Mouse (Mus musculus) forebrain, embryonic 13.5 days (tissue): ENCODE data around the gene Alpl. TPM values are rescaled to one million over a fixed set of nuclear protein-coding genes. Genes with fewer than 3 reads are reported as not detected.

Experiments used
- ATAC-seq: fragments of 200-750 bp; cut with Nextera tagmentation; 2 replicates; pipeline ENCODE4 v1.8.0; 2017
- H3K27ac ChIP-seq: fragments of 300-500 bp; sonication (generic); 2 replicates; pipeline ENCODE4 v1.5.1; 2015; ENCODE audit warnings: inconsistent platforms, mild to moderate bottlenecking, moderate library complexity
- H3K27me3 ChIP-seq: fragments of 300-500 bp; sonication (generic); 2 replicates; pipeline ENCODE4 v1.6.1; 2015; ENCODE audit warnings: mild to moderate bottlenecking, inconsistent platforms
- H3K36me3 ChIP-seq: fragments of 300-500 bp; sonication (generic); 2 replicates; pipeline ENCODE4 v1.6.1; 2015; ENCODE audit warnings: mild to moderate bottlenecking, inconsistent platforms; ENCODE audit not compliant: poor library complexity, severe bottlenecking
- H3K4me1 ChIP-seq: fragments of 300-500 bp; sonication (generic); 2 replicates; pipeline ENCODE4 v1.6.1; 2015; ENCODE audit warnings: inconsistent platforms
- H3K4me2 ChIP-seq: fragments of 300-500 bp; sonication (generic); 2 replicates; pipeline ENCODE4 v1.6.1; 2015; ENCODE audit warnings: inconsistent platforms, mild to moderate bottlenecking, moderate library complexity
- H3K4me3 ChIP-seq: fragments of 300-500 bp; sonication (generic); 2 replicates; pipeline ENCODE4 v1.5.1; 2015; ENCODE audit warnings: mild to moderate bottlenecking, inconsistent platforms
- H3K9ac ChIP-seq: fragments of 300-500 bp; sonication (generic); 2 replicates; pipeline ENCODE4 v1.6.1; 2015; ENCODE audit warnings: mild to moderate bottlenecking, inconsistent platforms
- H3K9me3 ChIP-seq: fragments of 300-500 bp; sonication (generic); replicated peaks from 2 replicates; pipeline ENCODE4 v1.6.1; 2016; ENCODE audit warnings: inconsistent platforms
- WGBS: fragments of 180-500 bp; shearing (Covaris S2); methylation state at CpG from one replicate; pipeline ENCODE4 v1.1.7; 2015; 5-methylcytosine and 5-hydroxymethylcytosine counted together
- polyA plus RNA-seq: library from polyadenylated mRNA; unstranded; fragments of >200 nt; fragmentation: Nextera tagmentation; extraction: Ambion mirVana; gene quantifications from 2 replicates; pipeline ENCODE4 v1.2.1, GENCODE M21; 2015

Gene Alpl
- polyA plus RNA-seq, 1 experiment from 2014 or later = 10.5 TPM

GRCm38 (mm10) chr4:137794178-137794900 lies 1.8 kb downstream of the Alpl start:
- 68% methylated on average over 13 of the region's 13 CpGs for WGBS
- no peak for ATAC-seq
- Histone ChIP-seq H3K9ac (no peak overlapping the region), H3K4me2 (0 out of 2 replicates have a peak overlapping the region, but pooled peaks have one; percentile 10), H3K4me1 (peaks cover 32% of the 10 kb centered on the region), H3K36me3 (no peaks in the 10 kb centered on the region), H3K4me3 (no peak overlapping the region), H3K27ac (no peak overlapping the region), H3K27me3 (peaks cover 11% of the 10 kb centered on the region; the same call in 1 of the 2 replicates), H3K9me3 (no peaks in the 10 kb centered on the region)

- Histone ChIP-seq H3K4me3 (no peak overlapping the region), H3K27ac (no peak overlapping the region), H3K36me3 (no peaks in the 10 kb centered on the region), H3K9ac (no peak overlapping the region), H3K4me2 (no peak overlapping the region), H3K4me1 (peaks cover 36% of the 10 kb centered on the region), H3K9me3 (no peaks in the 10 kb centered on the region), H3K27me3 (peaks cover 11% of the 10 kb centered on the region; the same call in 1 of the 2 replicates)
- 82% methylated on average over 7 of the region's 7 CpGs for WGBS
- no peak for ATAC-seq
These were observed 2.6 kb downstream of the Alpl start for GRCm38 (mm10) chr4:137793611-137794010.

- ATAC-seq = peak; percentile 42; the same call in 1 of the 2 replicates
- H3K36me3 ChIP-seq = no peaks in the 10 kb centered on the region
- H3K27me3 ChIP-seq = peaks cover 8% of the 10 kb centered on the region; the same call in 1 of the 2 replicates
- H3K4me1 ChIP-seq = peaks cover 38% of the 10 kb centered on the region
- H3K9ac ChIP-seq = no peak overlapping the region
- H3K9me3 ChIP-seq = no peaks in the 10 kb centered on the region
- WGBS = 16% methylated on average over 7 of the region's 7 CpGs
- H3K4me3 ChIP-seq = no peak overlapping the region
- H3K4me2 ChIP-seq = no peak overlapping the region
- no peak overlapping the region for H3K27ac ChIP-seq
These were observed 4.7 kb downstream of the Alpl start for GRCm38 (mm10) chr4:137791440-137791839.

- Histone ChIP-seq H3K27ac (no peak overlapping the region), H3K4me2 (no peak overlapping the region), H3K4me1 (peaks cover 33% of the 10 kb centered on the region), H3K9ac (no peak overlapping the region), H3K4me3 (no peak overlapping the region), H3K27me3 (peaks cover 6% of the 10 kb centered on the region; the same call in 1 of the 2 replicates), H3K9me3 (no peaks in the 10 kb centered on the region), H3K36me3 (no peaks in the 10 kb centered on the region)
- 91% methylated on average over 5 of the region's 5 CpGs for WGBS
- ATAC-seq = no peak
These were observed 5.2 kb downstream of the Alpl start for GRCm38 (mm10) chr4:137790981-137791380.

- Histone ChIP-seq H3K9me3 (no peaks in the 10 kb centered on the region), H3K9ac (no peak overlapping the region), H3K4me1 (peaks cover 27% of the 10 kb centered on the region), H3K4me2 (no peak overlapping the region), H3K4me3 (no peak overlapping the region), H3K27me3 (no peaks in the 10 kb centered on the region), H3K27ac (no peak overlapping the region), H3K36me3 (no peaks in the 10 kb centered on the region)
- 66% methylated on average over 7 of the region's 7 CpGs for WGBS
- no peak for ATAC-seq
These were observed 7.6 kb downstream of the Alpl start for GRCm38 (mm10) chr4:137788511-137789049.

- no peaks in the 10 kb centered on the region for H3K36me3 ChIP-seq
- no peak overlapping the region for H3K4me3 ChIP-seq
- no peak for ATAC-seq
- H3K9ac ChIP-seq = no peak overlapping the region
- WGBS = 89% methylated on average over 7 of the region's 7 CpGs
- no peak overlapping the region for H3K27ac ChIP-seq
- H3K4me2 ChIP-seq = no peak overlapping the region
- no peaks in the 10 kb centered on the region for H3K27me3 ChIP-seq
- H3K4me1 ChIP-seq = peaks cover 29% of the 10 kb centered on the region
- H3K9me3 ChIP-seq = no peaks in the 10 kb centered on the region
These were observed 8.4 kb downstream of the Alpl start for GRCm38 (mm10) chr4:137787589-137788289.

GRCm38 (mm10) chr4:137786488-137786887 lies 9.7 kb downstream of the Alpl start:
- ATAC-seq = no peak
- Histone ChIP-seq H3K4me1 (peaks cover 24% of the 10 kb centered on the region), H3K27me3 (no peaks in the 10 kb centered on the region), H3K4me2 (no peak overlapping the region), H3K36me3 (no peaks in the 10 kb centered on the region), H3K9me3 (no peaks in the 10 kb centered on the region), H3K27ac (no peak overlapping the region), H3K9ac (no peak overlapping the region), H3K4me3 (no peak overlapping the region)
- 89% methylated on average over 6 of the region's 6 CpGs for WGBS

GRCm38 (mm10) chr4:137785270-137785669 lies 10.9 kb downstream of the Alpl start:
- Histone ChIP-seq H3K4me1 (peaks cover 20% of the 10 kb centered on the region), H3K36me3 (no peaks in the 10 kb centered on the region), H3K27ac (no peak overlapping the region), H3K4me2 (no peak overlapping the region), H3K9ac (no peak overlapping the region), H3K4me3 (no peak overlapping the region), H3K27me3 (no peaks in the 10 kb centered on the region), H3K9me3 (no peaks in the 10 kb centered on the region)
- no peak for ATAC-seq
- WGBS = 88% methylated on average over 6 of the region's 6 CpGs

GRCm38 (mm10) chr4:137784741-137785140 lies 11.4 kb downstream of the Alpl start:
- no peaks in the 10 kb centered on the region for H3K9me3 ChIP-seq
- H3K36me3 ChIP-seq = no peaks in the 10 kb centered on the region
- no peak overlapping the region for H3K4me3 ChIP-seq
- H3K4me1 ChIP-seq = peaks cover 20% of the 10 kb centered on the region
- no peak overlapping the region for H3K4me2 ChIP-seq
- no peak for ATAC-seq
- H3K27ac ChIP-seq = no peak overlapping the region
- no peak overlapping the region; the same call in 1 of the 2 replicates for H3K9ac ChIP-seq
- H3K27me3 ChIP-seq = no peaks in the 10 kb centered on the region
- 77% methylated on average over 6 of the region's 6 CpGs for WGBS

GRCm38 (mm10) chr4:137783541-137784191 lies 12.5 kb downstream of the Alpl start:
- no peaks in the 10 kb centered on the region for H3K36me3 ChIP-seq
- H3K4me3 ChIP-seq = no peak overlapping the region
- peak overlapping the region; percentile 34; the same call in 1 of the 2 replicates for H3K9ac ChIP-seq
- peak overlapping the region; percentile 12 for H3K27ac ChIP-seq
- no peak for ATAC-seq
- WGBS = 38% methylated on average over 9 of the region's 9 CpGs
- H3K4me1 ChIP-seq = peaks cover 18% of the 10 kb centered on the region
- no peak overlapping the region for H3K4me2 ChIP-seq
- H3K9me3 ChIP-seq = no peaks in the 10 kb centered on the region
- H3K27me3 ChIP-seq = no peaks in the 10 kb centered on the region

GRCm38 (mm10) chr4:137781949-137782348 lies 14.2 kb downstream of the Alpl start:
- Histone ChIP-seq H3K27ac (no peak overlapping the region), H3K9ac (no peak overlapping the region), H3K4me3 (no peak overlapping the region), H3K27me3 (no peaks in the 10 kb centered on the region), H3K4me2 (no peak overlapping the region), H3K9me3 (no peaks in the 10 kb centered on the region), H3K4me1 (peaks cover 17% of the 10 kb centered on the region), H3K36me3 (no peaks in the 10 kb centered on the region)
- 92% methylated on average over 5 of the region's 5 CpGs for WGBS
- no peak for ATAC-seq

GRCm38 (mm10) chr4:137780986-137781385 lies 15.2 kb downstream of the Alpl start:
- 81% methylated on average over 3 of the region's 3 CpGs for WGBS
- H3K4me1 ChIP-seq = peaks cover 17% of the 10 kb centered on the region
- no peak overlapping the region for H3K4me2 ChIP-seq
- no peaks in the 10 kb centered on the region for H3K27me3 ChIP-seq
- no peak overlapping the region for H3K9ac ChIP-seq
- no peak overlapping the region for H3K27ac ChIP-seq
- no peak overlapping the region for H3K4me3 ChIP-seq
- ATAC-seq = no peak
- no peaks in the 10 kb centered on the region for H3K36me3 ChIP-seq
- H3K9me3 ChIP-seq = no peaks in the 10 kb centered on the region
